17 mouse cellular contexts compared by ENCODE assay signal in genomic region chr8:26266384-26266783, GRCm38 (mm10).
DNase-seq lines count a peak whose midpoint lies in the region; ATAC-seq and TF ChIP-seq lines count a peak whose summit lies in the region.
"Had no signal": no experiment of that assay in that cellular context is flagged by ENCODE, and none has a peak within 500 bp of the region (broad histone marks: within the 10 kb centered on the region; RNA-seq: fewer than 3 reads in every experiment).

No protein-coding gene starts in this region.

- H3K36me3 ChIP-seq in hindbrain, embryonic 12.5 days, result no peaks in the 10 kb centered on the region
- H3K36me3 ChIP-seq in hindbrain, embryonic 10.5 days, result no peaks in the 10 kb centered on the region
- no peaks in the 10 kb centered on the region for H3K36me3 ChIP-seq in embryonic facial prominence, embryonic 10.5 days (replicated peaks)
- no peaks in the 10 kb centered on the region for H3K36me3 ChIP-seq in forebrain, embryonic 13.5 days (ENCODE audit: poor library complexity, severe bottlenecking)
- no peaks in the 10 kb centered on the region for H3K36me3 ChIP-seq in limb, embryonic 11.5 days (ENCODE audit: control insufficient read depth, insufficient read depth, low read length)
- H3K36me3 ChIP-seq in kidney, adult 2 months (ENCODE audit: control insufficient read depth, insufficient read depth, low read length), result no peaks in the 10 kb centered on the region
- H3K36me3 ChIP-seq: lung, embryonic 15.5 days; midbrain, embryonic 15.5 days had no signal

- no peak overlapping the region for H3K27ac ChIP-seq in hindbrain, embryonic 12.5 days
- H3K27ac ChIP-seq in hindbrain, embryonic 10.5 days, result no peak overlapping the region
- peak overlapping the region; percentile 77; the same call in 1 of the 2 replicates for H3K27ac ChIP-seq in embryonic facial prominence, embryonic 10.5 days (replicated peaks)
- peak overlapping the region; percentile 79 for H3K27ac ChIP-seq in forebrain, embryonic 13.5 days
- H3K27ac ChIP-seq in limb, embryonic 11.5 days (replicated peaks; ENCODE audit: low read depth, low read length), result peak overlapping the region; percentile 81; the same call in 1 of the 2 replicates
- H3K27ac ChIP-seq in kidney, adult 2 months (ENCODE audit: insufficient read depth, low read depth, low read length), result no peak overlapping the region
- H3K27ac ChIP-seq: lung, embryonic 15.5 days; midbrain, embryonic 15.5 days had no signal

- no peaks in the 10 kb centered on the region; the same call in 1 of the 2 replicates for H3K27me3 ChIP-seq in hindbrain, embryonic 12.5 days
- no peaks in the 10 kb centered on the region; the same call in 1 of the 2 replicates for H3K27me3 ChIP-seq in hindbrain, embryonic 10.5 days (ENCODE audit: insufficient read depth, poor library complexity, severe bottlenecking)
- H3K27me3 ChIP-seq in embryonic facial prominence, embryonic 10.5 days (replicated peaks; ENCODE audit: low read depth, poor library complexity, severe bottlenecking), result no peaks in the 10 kb centered on the region
- H3K27me3 ChIP-seq in forebrain, embryonic 13.5 days, result 0 out of 2 replicates have a peak, but pooled peaks cover 3% of the 10 kb centered on the region
- H3K27me3 ChIP-seq in limb, embryonic 11.5 days (ENCODE audit: control insufficient read depth, insufficient read depth, low read length), result no peaks in the 10 kb centered on the region
- H3K27me3 ChIP-seq in kidney, adult 2 months (replicated peaks; ENCODE audit: control insufficient read depth, insufficient read depth, low read length), result no peaks in the 10 kb centered on the region; the same call in 1 of the 2 replicates
- H3K27me3 ChIP-seq: lung, embryonic 15.5 days; midbrain, embryonic 15.5 days had no signal

- no peak for DNase-seq in hindbrain, embryonic 10.5 days (ENCODE audit: low spot score)
- DNase-seq in embryonic facial prominence, embryonic 10.5 days (ENCODE audit: low spot score), result peak; percentile 42
- peak; percentile 71 for DNase-seq in limb, embryonic 11.5 days (ENCODE audit: low spot score)
- DNase-seq in kidney, adult 2 months, result no peak
- no peak for DNase-seq in thymus, postnatal 0 days (ENCODE audit: low spot score)
- no peak for DNase-seq in spleen, postnatal 10 days (ENCODE audit: low spot score in 2 of 2)
- DNase-seq: adrenal gland, adult 8-10 months; cerebellum, adult 9-10 months; heart, adult 18-20 months; layer of hippocampus, adult 9-11 months; retina, postnatal 1 day; thymus, adult 2 months had no signal

- H3K9ac ChIP-seq in hindbrain, embryonic 12.5 days, result no peak overlapping the region
- H3K9ac ChIP-seq in forebrain, embryonic 13.5 days, result no peak overlapping the region
- H3K9ac ChIP-seq in limb, embryonic 11.5 days (ENCODE audit: low read length), result no peak overlapping the region
- H3K9ac ChIP-seq: lung, embryonic 15.5 days; midbrain, embryonic 15.5 days had no signal

- 31% methylated on average over 4 of the region's 4 CpGs for WGBS in hindbrain, embryonic 12.5 days
- 43% methylated on average over 4 of the region's 4 CpGs for WGBS in hindbrain, embryonic 10.5 days
- 36% methylated on average over 4 of the region's 4 CpGs for WGBS in embryonic facial prominence, embryonic 10.5 days
- WGBS in forebrain, embryonic 13.5 days, result 21% methylated on average over 4 of the region's 4 CpGs
- WGBS in limb, embryonic 11.5 days, result 4% methylated on average over 4 of the region's 4 CpGs
- WGBS in kidney, adult 2 months, result 40% methylated on average over 4 of the region's 4 CpGs

- peaks cover 42% of the 10 kb centered on the region for H3K4me1 ChIP-seq in hindbrain, embryonic 12.5 days
- peaks cover 39% of the 10 kb centered on the region for H3K4me1 ChIP-seq in hindbrain, embryonic 10.5 days (replicated peaks)
- peaks cover 54% of the 10 kb centered on the region for H3K4me1 ChIP-seq in embryonic facial prominence, embryonic 10.5 days
- H3K4me1 ChIP-seq in forebrain, embryonic 13.5 days, result peaks cover 63% of the 10 kb centered on the region
- peaks cover 31% of the 10 kb centered on the region for H3K4me1 ChIP-seq in limb, embryonic 11.5 days (ENCODE audit: control insufficient read depth, insufficient read depth, low read length)
- no peaks in the 10 kb centered on the region for H3K4me1 ChIP-seq in kidney, adult 2 months (ENCODE audit: control insufficient read depth, insufficient read depth, low read length)
- H3K4me1 ChIP-seq: lung, embryonic 15.5 days had no signal

- no peak for TF ChIP-seq POLR2A in kidney, adult 2 months (IDR thresholded peaks at IDR 0.05; ENCODE audit: low read depth, low read length)

- ATAC-seq in hindbrain, embryonic 12.5 days (ENCODE audit: low FRiP score), result peak; percentile 42
- peak; percentile 62; the same call in 1 of the 2 replicates for ATAC-seq in forebrain, embryonic 13.5 days
- peak; percentile 61 for ATAC-seq in limb, embryonic 11.5 days (ENCODE audit: insufficient number of reproducible peaks, low FRiP score, low TSS enrichment, low read depth)

- no peak for TF ChIP-seq CTCF in kidney, adult 2 months (conservative IDR thresholded peaks at IDR 0.05; ENCODE audit: insufficient read depth, insufficient read length, low read depth, low read length)

- H3K9me3 ChIP-seq in hindbrain, embryonic 12.5 days (replicated peaks), result no peaks in the 10 kb centered on the region
- no peaks in the 10 kb centered on the region for H3K9me3 ChIP-seq in hindbrain, embryonic 10.5 days
- H3K9me3 ChIP-seq in embryonic facial prominence, embryonic 10.5 days, result no peaks in the 10 kb centered on the region
- no peaks in the 10 kb centered on the region for H3K9me3 ChIP-seq in forebrain, embryonic 13.5 days (replicated peaks)
- no peaks in the 10 kb centered on the region for H3K9me3 ChIP-seq in limb, embryonic 11.5 days (ENCODE audit: control insufficient read depth, low read length)
- H3K9me3 ChIP-seq: lung, embryonic 15.5 days; midbrain, embryonic 15.5 days had no signal

- no peak overlapping the region for H3K4me2 ChIP-seq in hindbrain, embryonic 12.5 days (replicated peaks)
- no peak overlapping the region; the same call in 1 of the 2 replicates for H3K4me2 ChIP-seq in forebrain, embryonic 13.5 days
- no peak overlapping the region for H3K4me2 ChIP-seq in limb, embryonic 11.5 days (ENCODE audit: low read depth, severe bottlenecking)
- H3K4me2 ChIP-seq: liver, embryonic 11.5 days; lung, embryonic 15.5 days; midbrain, embryonic 15.5 days had no signal

- H3K4me3 ChIP-seq in hindbrain, embryonic 12.5 days, result no peak overlapping the region
- H3K4me3 ChIP-seq in hindbrain, embryonic 10.5 days, result no peak overlapping the region
- H3K4me3 ChIP-seq in embryonic facial prominence, embryonic 10.5 days, result no peak overlapping the region
- no peak overlapping the region for H3K4me3 ChIP-seq in forebrain, embryonic 13.5 days
- H3K4me3 ChIP-seq in limb, embryonic 11.5 days (ENCODE audit: low read depth, low read length), result 0 out of 2 replicates have a peak overlapping the region, but pooled peaks have one; percentile 11
- H3K4me3 ChIP-seq in kidney, adult 2 months (ENCODE audit: insufficient read depth, low read depth, low read length), result no peak overlapping the region
- H3K4me3 ChIP-seq: lung, embryonic 15.5 days; midbrain, embryonic 15.5 days had no signal

Comparison
In these comparisons a context has a peak if more than half of its experiments do, and no peak if none do; other contexts are left out.
1. H3K27ac ChIP-seq: peak in embryonic facial prominence, embryonic 10.5 days (single experiment), forebrain, embryonic 13.5 days (single experiment) and limb, embryonic 11.5 days (single experiment); none in hindbrain, embryonic 12.5 days (single experiment), hindbrain, embryonic 10.5 days (single experiment) and kidney, adult 2 months (single experiment).
2. DNase-seq: peak in embryonic facial prominence, embryonic 10.5 days (single experiment) and limb, embryonic 11.5 days (single experiment); none in hindbrain, embryonic 10.5 days (single experiment), kidney, adult 2 months (single experiment), thymus, postnatal 0 days (single experiment) and spleen, postnatal 10 days (0 of 2).
3. Peak in every context shown above with its lines, with median percentiles within 50 percentile points of each other: ATAC-seq.